Mouse (Mus musculus): ENCODE data around the gene 4930451I11Rik. TPM values are rescaled to one million over a fixed set of nuclear protein-coding genes. Genes with fewer than 3 reads are reported as not detected.

Gene 4930451I11Rik
- total and polyA plus RNA-seq, 3 experiments = not detected

DNA sequence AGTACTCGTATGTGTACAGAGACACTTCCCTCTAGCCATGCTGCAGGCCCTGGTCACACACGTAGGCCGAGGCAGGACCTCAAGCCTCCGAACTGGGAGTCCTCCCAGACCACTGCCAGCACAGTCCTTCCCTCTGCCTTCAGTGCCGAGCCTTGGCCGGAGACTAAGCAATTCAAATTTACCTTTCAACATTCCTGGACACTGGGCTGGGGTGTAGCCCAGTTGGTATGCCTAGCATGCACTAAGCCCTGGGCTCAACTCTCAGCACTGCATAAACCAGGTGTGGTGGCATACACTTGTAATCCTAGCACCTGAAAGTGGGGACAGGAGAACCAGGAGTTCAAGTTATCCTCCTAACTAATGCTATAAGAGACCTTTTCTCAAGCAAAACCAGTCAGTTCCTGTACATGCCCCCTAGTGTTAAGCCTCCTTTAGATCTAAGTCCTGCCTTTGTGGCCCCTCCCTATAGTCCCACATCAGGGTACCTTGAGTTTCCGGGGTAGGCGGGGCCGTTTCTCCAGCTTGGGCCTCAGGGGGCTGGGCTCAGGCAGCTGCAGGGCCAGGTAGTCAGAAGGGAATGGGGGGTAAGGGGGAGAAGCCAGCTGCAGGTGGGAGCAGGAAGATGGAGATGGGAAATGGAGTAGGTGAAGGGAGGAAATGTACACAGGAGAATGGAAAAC, 25.4 kb upstream of the 4930451I11Rik start:
- no peak overlapping the region for H3K27ac ChIP-seq (ENCODE audit: insufficient read depth, low read depth)
- TF ChIP-seq CTCF (conservative IDR thresholded peaks at IDR 0.05 in 1 of 2, IDR thresholded peaks at IDR 0.05 in 1 of 2; ENCODE audit: low read depth in 2 of 2, low read length in 2 of 2) (no peak), RCOR1 (conservative IDR thresholded peaks at IDR 0.05; ENCODE audit: low read depth, low read length) (no peak), GABPA (IDR thresholded peaks at IDR 0.05; ENCODE audit: insufficient replicate concordance, low read depth, low read length) (no peak), USF1 (IDR thresholded peaks at IDR 0.05; ENCODE audit: low read depth, low read length) (no peak), ZNF384 (IDR thresholded peaks at IDR 0.05; ENCODE audit: low read depth, low read length) (no peak), ETS1 (conservative IDR thresholded peaks at IDR 0.05; ENCODE audit: low read depth, low read length) (no peak), TCF12 (IDR thresholded peaks at IDR 0.05; ENCODE audit: low read depth, low read length) (no peak), NRF1 (IDR thresholded peaks at IDR 0.05; ENCODE audit: low read depth, low read length) (no peak), USF2 (conservative IDR thresholded peaks at IDR 0.05; ENCODE audit: low read depth, low read length) (no peak), SMC3 (IDR thresholded peaks at IDR 0.05; ENCODE audit: low read depth, low read length) (no peak), POLR2A (IDR thresholded peaks at IDR 0.05; ENCODE audit: low read depth, low read length) (no peak)
- H3K9me3 ChIP-seq (replicated peaks; ENCODE audit: low read length) = no peaks in the 10 kb centered on the region
- dilution Hi-C loops (cut with MboI; ENCODE audit: extremely low pct_ligation_motif_present, extremely low pct_unique_long_range_greater_than_20kb, low sequenced_read_pairs) (no loop called here), in situ Hi-C loops (cut with MboI; ENCODE audit: low pct_ligation_motif_present, low pct_unique_long_range_greater_than_20kb, low sequenced_read_pairs) (no loop called here)
- no peak overlapping the region for H3K4me3 ChIP-seq (replicated peaks in 1 of 3; ENCODE audit: low read depth in 2 of 3, low read length in 2 of 3, poor library complexity in 1 of 3)
- peaks cover 76 to 84% of the 10 kb centered on the region in 2 experiments for H3K36me3 ChIP-seq (replicated peaks in 1 of 2; ENCODE audit: control insufficient read depth in 1 of 2, insufficient read depth in 1 of 2, low read length in 1 of 2)
- no peak overlapping the region for H3K4me2 ChIP-seq (ENCODE audit: insufficient read depth, low read depth, poor library complexity, severe bottlenecking)
- peaks cover 21% of the 10 kb centered on the region for H3K79me2 ChIP-seq (replicated peaks; ENCODE audit: control insufficient read depth, extremely low read depth, insufficient read depth, poor library complexity, severe bottlenecking)
- no peak overlapping the region for H3K9ac ChIP-seq (ENCODE audit: insufficient read depth, low read depth)
- DNase-seq (ENCODE audit: extremely low read depth) = no peak
- H3K27me3 ChIP-seq (replicated peaks) = no peaks in the 10 kb centered on the region
- peaks cover 0 to 50% of the 10 kb centered on the region in 2 experiments; a peak in 2 of 4 replicates for H3K4me1 ChIP-seq (ENCODE audit: control insufficient read depth in 1 of 2, insufficient read depth in 2 of 2)

DNA sequence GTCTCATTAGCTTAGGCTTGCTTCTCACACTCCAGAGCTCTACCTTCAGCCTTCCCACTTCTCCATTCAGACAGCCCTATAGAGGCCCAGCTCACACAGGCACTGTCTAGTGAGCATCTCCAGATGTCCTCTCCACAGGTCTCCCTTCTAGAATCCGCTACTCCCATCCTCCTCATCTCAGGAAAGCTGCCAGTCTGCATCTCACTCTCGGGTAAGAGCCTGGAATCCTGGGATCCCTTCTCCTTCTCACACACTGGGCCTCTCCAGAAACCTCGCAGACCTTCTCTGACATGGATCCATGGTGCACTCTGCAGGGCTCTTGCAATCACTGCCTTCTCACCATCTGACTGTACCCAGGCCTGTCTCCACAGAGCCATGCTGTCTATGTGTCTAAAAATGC, 24.2 kb upstream of the 4930451I11Rik start:
- Histone ChIP-seq H3K4me3 (replicated peaks in 1 of 3; ENCODE audit: low read depth in 2 of 3, low read length in 2 of 3, poor library complexity in 1 of 3) (no peak overlapping the region), H3K9me3 (replicated peaks; ENCODE audit: low read length) (no peaks in the 10 kb centered on the region), H3K27ac (ENCODE audit: insufficient read depth, low read depth) (no peak overlapping the region), H3K9ac (ENCODE audit: insufficient read depth, low read depth) (no peak overlapping the region), H3K27me3 (replicated peaks) (no peaks in the 10 kb centered on the region), H3K79me2 (replicated peaks; ENCODE audit: control insufficient read depth, extremely low read depth, insufficient read depth, poor library complexity, severe bottlenecking) (peaks cover 12% of the 10 kb centered on the region), H3K36me3 (replicated peaks in 1 of 2; ENCODE audit: control insufficient read depth in 1 of 2, insufficient read depth in 1 of 2, low read length in 1 of 2) (peaks cover 84 to 97% of the 10 kb centered on the region in 2 experiments), H3K4me2 (ENCODE audit: insufficient read depth, low read depth, poor library complexity, severe bottlenecking) (no peak overlapping the region), H3K4me1 (ENCODE audit: control insufficient read depth in 1 of 2, insufficient read depth in 2 of 2) (peaks cover 0 to 48% of the 10 kb centered on the region in 2 experiments; a peak in 2 of 4 replicates)
- TF ChIP-seq MXI1 (IDR thresholded peaks at IDR 0.05; ENCODE audit: low read depth, low read length) = no peak
- TF ChIP-seq POLR2AphosphoS2 (IDR thresholded peaks at IDR 0.05; ENCODE audit: low read depth, low read length) = no peak
- in situ Hi-C loops (cut with MboI; ENCODE audit: low pct_ligation_motif_present, low pct_unique_long_range_greater_than_20kb, low sequenced_read_pairs) (no loop called here), dilution Hi-C loops (cut with MboI; ENCODE audit: extremely low pct_ligation_motif_present, extremely low pct_unique_long_range_greater_than_20kb, low sequenced_read_pairs) (no loop called here)
- no peak for DNase-seq (ENCODE audit: extremely low read depth)

DNA sequence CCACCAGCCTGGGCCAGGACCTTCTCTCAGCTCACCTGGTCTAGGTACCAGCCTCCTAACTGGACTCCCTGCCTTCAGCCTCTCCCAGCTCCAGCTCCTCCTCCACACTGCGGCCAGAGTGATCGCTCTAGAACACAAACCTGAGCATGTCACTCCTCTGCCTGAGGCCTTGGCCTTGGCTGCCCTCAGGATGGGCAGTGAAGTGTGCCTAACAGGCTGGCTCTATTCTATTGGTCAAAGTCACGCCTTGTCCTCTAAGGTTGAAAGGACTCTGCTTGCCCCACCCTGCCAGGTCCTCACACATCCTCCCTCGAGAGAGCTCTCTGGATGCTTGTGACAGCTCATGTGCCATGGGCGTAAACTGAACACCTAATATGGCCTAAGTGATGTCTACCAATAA, 22.0 kb upstream of the 4930451I11Rik start:
- in situ Hi-C loops (cut with MboI; ENCODE audit: low pct_ligation_motif_present, low pct_unique_long_range_greater_than_20kb, low sequenced_read_pairs) (no loop called here), dilution Hi-C loops (cut with MboI; ENCODE audit: extremely low pct_ligation_motif_present, extremely low pct_unique_long_range_greater_than_20kb, low sequenced_read_pairs) (no loop called here)
- Histone ChIP-seq H3K36me3 (replicated peaks in 1 of 2; ENCODE audit: control insufficient read depth in 1 of 2, insufficient read depth in 1 of 2, low read length in 1 of 2) (peaks cover 71 to 97% of the 10 kb centered on the region in 2 experiments), H3K27me3 (replicated peaks) (no peaks in the 10 kb centered on the region), H3K4me2 (ENCODE audit: insufficient read depth, low read depth, poor library complexity, severe bottlenecking) (no peak overlapping the region), H3K27ac (ENCODE audit: insufficient read depth, low read depth) (no peak overlapping the region), H3K9me3 (replicated peaks; ENCODE audit: low read length) (no peaks in the 10 kb centered on the region), H3K9ac (ENCODE audit: insufficient read depth, low read depth) (no peak overlapping the region), H3K4me3 (replicated peaks in 1 of 3; ENCODE audit: low read depth in 2 of 3, low read length in 2 of 3, poor library complexity in 1 of 3) (no peak overlapping the region), H3K4me1 (ENCODE audit: control insufficient read depth in 1 of 2, insufficient read depth in 2 of 2) (peaks cover 5 to 26% of the 10 kb centered on the region in 2 experiments; a peak in 3 of 4 replicates), H3K79me2 (replicated peaks; ENCODE audit: control insufficient read depth, extremely low read depth, insufficient read depth, poor library complexity, severe bottlenecking) (no peaks in the 10 kb centered on the region)
- DNase-seq (ENCODE audit: extremely low read depth) = no peak
- TF ChIP-seq CHD1 (IDR thresholded peaks at IDR 0.05; ENCODE audit: low read depth, low read length) = no peak
- no peak for TF ChIP-seq E2F4 (IDR thresholded peaks at IDR 0.05; ENCODE audit: insufficient replicate concordance, low read depth, low read length)
- TF ChIP-seq ZNF384 (IDR thresholded peaks at IDR 0.05; ENCODE audit: low read depth, low read length) = no peak
- no peak for TF ChIP-seq TCF12 (IDR thresholded peaks at IDR 0.05; ENCODE audit: low read depth, low read length)
- TF ChIP-seq POLR2AphosphoS2 (IDR thresholded peaks at IDR 0.05; ENCODE audit: low read depth, low read length) = no peak
- no peak for TF ChIP-seq TBP (conservative IDR thresholded peaks at IDR 0.05; ENCODE audit: low read depth, low read length)
- no peak for TF ChIP-seq ETS1 (conservative IDR thresholded peaks at IDR 0.05; ENCODE audit: low read depth, low read length)
- TF ChIP-seq KAT2A (IDR thresholded peaks at IDR 0.05; ENCODE audit: insufficient replicate concordance, low read length) = no peak
- no peak for TF ChIP-seq USF2 (conservative IDR thresholded peaks at IDR 0.05; ENCODE audit: low read depth, low read length)
- TF ChIP-seq ZKSCAN1 (IDR thresholded peaks at IDR 0.05; ENCODE audit: borderline replicate concordance, low read depth, low read length) = no peak
- TF ChIP-seq CTCF (conservative IDR thresholded peaks at IDR 0.05 in 1 of 2, IDR thresholded peaks at IDR 0.05 in 1 of 2; ENCODE audit: low read depth in 2 of 2, low read length in 2 of 2) = no peak
- no peak for TF ChIP-seq NELFE (IDR thresholded peaks at IDR 0.05; ENCODE audit: low read depth, low read length)
- TF ChIP-seq MXI1 (IDR thresholded peaks at IDR 0.05; ENCODE audit: low read depth, low read length) = no peak
- TF ChIP-seq CHD2 (IDR thresholded peaks at IDR 0.05; ENCODE audit: low read length) = no peak
- no peak for TF ChIP-seq GABPA (IDR thresholded peaks at IDR 0.05; ENCODE audit: insufficient replicate concordance, low read depth, low read length)
- TF ChIP-seq MEF2A (IDR thresholded peaks at IDR 0.05; ENCODE audit: borderline replicate concordance, low read depth, low read length) = no peak
- TF ChIP-seq NRF1 (IDR thresholded peaks at IDR 0.05; ENCODE audit: low read depth, low read length) = no peak

Measured in CH12.LX (cell line).